Mouse (Mus musculus) Patski (cell line): ENCODE data around the gene Tnk2. TPM values are rescaled to one million over a fixed set of nuclear protein-coding genes. Genes with fewer than 3 reads are reported as not detected.
A peak's percentile ranks its signal among the peaks of the same experiment; 100 is the strongest.

ENCODE experiments used
- ATAC-seq: fragments of 100-300 bp; one replicate; pipeline ENCODE4 v1.8.0; 2021
- CTCF ChIA-PET: fragments of 350-600 bp; sonication (Branson Sonifier 250); formaldehyde crosslinking; loops from one replicate; lab custom pipeline; 2022; ENCODE audit warnings: inconsistent platforms; lab: Charles Lee
- POLR2A ChIA-PET: fragments of 350-600 bp; sonication (Branson Sonifier 250); formaldehyde crosslinking; loops from one replicate; lab custom pipeline; 2022; ENCODE audit warnings: antibody characterized with exemption, inconsistent platforms; lab: Charles Lee
- DNase-seq: peaks from one replicate; pipeline ENCODE4 v3.0.0-alpha.2; 2011; ENCODE audit warnings: low read depth, low spot score
- H3K27me3 ChIP-seq: fragments of 371-371 bp; one replicate; pipeline ENCODE4 v1.5.1; 2021
- CTCF ChIP-seq: fragments of 100-300 bp; IDR thresholded peaks from one replicate; pipeline ENCODE4 v1.5.1; 2021
- in situ Hi-C: fragments of 300-500 bp; cut with MboI; formaldehyde crosslinking; loops from 3 replicates; pipeline ENCODE4 v1.11.1; 2018; ENCODE audit warnings: low pct_unique_long_range_greater_than_20kb, mixed read lengths
- polyA plus RNA-seq: library from polyadenylated mRNA; unstranded; gene quantifications from one replicate; pipeline ENCODE4 v1.2.3, GENCODE M21; 2021

Tnk2 gene
- polyA plus RNA-seq, result 72.0 TPM

- ChIA-PET CTCF (interaction anchor here (1.0 kb wide), 1 partner anchor 14 kb away, joined by 3 read pairs; no protein-coding TSS in a partner anchor), POLR2A (interaction anchor here (0.7 to 2.7 kb wide), 4 partner anchors 12 to 1456 kb away, joined by 3 to 15 read pairs (median 7); no protein-coding TSS in a partner anchor)
- H3K27me3 ChIP-seq, result no peaks in the 10 kb centered on the region
- DNase-seq (no peak), ATAC-seq (peak; percentile 42)
- TF ChIP-seq CTCF, result no peak
- in situ Hi-C loops, result no loop called here
These were observed at the start of gene Tnk2 for GRCm38 (mm10) chr16:32643661-32644061. Tnk2 (plus strand) TSS chr16:32643874.

DNA sequence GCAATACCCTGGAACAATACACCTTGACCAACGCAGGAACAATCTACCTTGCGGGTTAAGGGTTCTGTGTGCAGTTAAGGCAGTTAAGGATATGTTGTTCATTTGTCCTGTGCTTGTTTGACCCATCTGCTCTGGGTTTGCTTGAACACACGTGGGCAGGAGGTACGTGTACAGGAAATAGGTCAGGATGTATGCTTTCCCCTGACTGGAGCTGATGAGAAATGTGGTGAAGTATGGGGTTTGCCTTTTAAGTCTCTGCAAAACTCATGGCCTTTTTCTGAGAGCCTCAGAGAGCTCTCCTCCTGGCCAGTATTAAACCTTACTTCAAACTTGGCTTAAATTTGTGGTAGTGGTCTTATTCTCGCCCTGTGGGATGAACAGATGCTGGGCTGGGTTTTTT is 49.8 kb upstream of the Tnk2 start:
- DNase-seq, result no peak
- TF ChIP-seq CTCF, result no peak
- CTCF ChIA-PET, result no interaction called here
- no peak for ATAC-seq
- H3K27me3 ChIP-seq, result peaks cover 9% of the 10 kb centered on the region
- in situ Hi-C loops, result no loop called here
- POLR2A ChIA-PET, result no interaction called here

- ChIA-PET POLR2A (no interaction called here), CTCF (no interaction called here)
- DNase-seq (no peak), ATAC-seq (no peak)
- no peak for TF ChIP-seq CTCF
- in situ Hi-C loops, result no loop called here
- peaks cover 9% of the 10 kb centered on the region for H3K27me3 ChIP-seq
These were observed 49.0 kb upstream of the Tnk2 start for GRCm38 (mm10) chr16:32594701-32595100.

DNA sequence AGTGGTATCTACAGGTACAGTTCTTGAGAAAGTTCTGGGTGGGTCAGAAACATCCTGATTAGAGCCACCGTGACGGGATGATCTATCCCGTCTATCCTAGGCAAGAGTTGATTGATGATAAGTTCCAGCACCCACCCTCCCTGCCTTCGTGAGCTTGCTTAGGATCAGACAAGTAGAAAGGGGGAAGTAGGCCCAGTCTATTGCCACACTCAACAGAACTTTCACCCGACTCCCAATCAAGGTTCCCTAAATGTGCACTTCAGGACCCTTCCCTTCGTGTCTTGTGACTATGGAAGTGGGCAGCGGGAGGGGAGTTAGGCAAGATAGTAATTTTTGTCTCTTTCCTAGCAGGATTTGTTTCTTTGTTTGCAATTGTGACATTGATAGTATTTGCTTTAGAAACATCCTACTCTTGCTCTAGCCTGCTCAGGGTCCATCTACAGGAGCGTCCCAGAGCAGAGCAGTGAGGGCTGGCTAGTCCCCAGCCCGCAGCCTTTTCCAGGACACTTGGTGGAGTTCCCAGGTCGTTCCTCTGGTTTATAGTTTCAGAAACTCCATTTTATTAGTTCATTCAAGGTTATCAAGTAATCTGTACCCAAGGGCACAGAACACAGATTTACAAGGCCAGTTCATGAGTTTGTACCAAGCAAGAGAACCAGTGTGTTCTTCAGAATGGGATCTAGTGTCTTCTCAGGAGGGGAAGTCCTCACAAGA is 48.4 kb upstream of the Tnk2 start:
- peaks cover 5% of the 10 kb centered on the region for H3K27me3 ChIP-seq
- ATAC-seq (no peak), DNase-seq (no peak)
- in situ Hi-C loops, result no loop called here
- ChIA-PET CTCF (no interaction called here), POLR2A (no interaction called here)
- TF ChIP-seq CTCF, result no peak

DNA sequence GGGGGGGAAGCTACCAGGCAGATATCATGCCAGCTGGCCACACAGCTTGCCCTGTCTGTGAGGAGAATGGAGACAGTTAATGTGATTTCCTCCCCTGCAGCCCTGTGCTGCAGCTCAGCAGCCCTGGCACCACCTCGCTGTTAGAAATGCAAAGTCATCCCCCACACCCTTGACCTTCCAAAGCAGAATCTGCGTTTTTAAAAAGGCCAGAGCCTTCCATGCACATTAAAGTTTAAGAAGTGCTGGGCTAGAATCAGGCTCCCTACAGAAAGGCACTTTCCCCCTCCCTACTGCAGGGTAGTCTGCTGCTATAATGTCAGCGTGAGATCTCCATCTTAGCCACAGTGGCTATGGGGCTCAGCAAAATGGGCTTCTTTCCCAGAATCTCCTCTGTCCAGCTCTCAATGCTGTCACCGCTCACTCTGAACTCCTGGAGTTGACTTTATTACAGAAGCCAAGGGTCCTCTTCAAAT is 45.7 kb upstream of the Tnk2 start:
- ATAC-seq (no peak), DNase-seq (no peak)
- no peak for TF ChIP-seq CTCF
- no peaks in the 10 kb centered on the region for H3K27me3 ChIP-seq
- ChIA-PET CTCF (no interaction called here), POLR2A (no interaction called here)
- in situ Hi-C loops, result no loop called here

GRCm38 (mm10) chr16:32599151-32599550 is 44.5 kb upstream of the Tnk2 start:
- no peak for ATAC-seq

GRCm38 (mm10) chr16:32602193-32602685 is 41.4 kb upstream of the Tnk2 start:
- ATAC-seq (no peak), DNase-seq (no peak)
- H3K27me3 ChIP-seq, result no peaks in the 10 kb centered on the region
- in situ Hi-C loops, result no loop called here
- POLR2A ChIA-PET, result interaction anchor here (0.7 kb wide), 1 partner anchor 35 kb away, joined by 3 read pairs; no protein-coding TSS in a partner anchor
- CTCF ChIA-PET, result no interaction called here
- TF ChIP-seq CTCF, result no peak

More at GRCm38 (mm10) chr16:32599151-32599550, 44.5 kb upstream of the Tnk2 start:
- DNase-seq, result no peak
- ChIA-PET CTCF (no interaction called here), POLR2A (no interaction called here)
- H3K27me3 ChIP-seq, result no peaks in the 10 kb centered on the region
- in situ Hi-C loops, result no loop called here
- no peak for TF ChIP-seq CTCF

GRCm38 (mm10) chr16:32607562-32608343 is 35.9 kb upstream of the Tnk2 start:
- no peak for ATAC-seq
- no peak for DNase-seq
- POLR2A ChIA-PET, result interaction anchor here (0.6 to 1.2 kb wide), 5 partner anchors 31 to 1222 kb away, joined by 3 to 6 read pairs (median 4); partner anchors contain the start of genes Cep19, Itgb5 and Pigx
- TF ChIP-seq CTCF, result no peak
- CTCF ChIA-PET, result interaction anchor here (1.4 kb wide), 1 partner anchor 13 kb away, joined by 3 read pairs; no protein-coding TSS in a partner anchor
- in situ Hi-C loops, result no loop called here
- no peaks in the 10 kb centered on the region for H3K27me3 ChIP-seq

DNA sequence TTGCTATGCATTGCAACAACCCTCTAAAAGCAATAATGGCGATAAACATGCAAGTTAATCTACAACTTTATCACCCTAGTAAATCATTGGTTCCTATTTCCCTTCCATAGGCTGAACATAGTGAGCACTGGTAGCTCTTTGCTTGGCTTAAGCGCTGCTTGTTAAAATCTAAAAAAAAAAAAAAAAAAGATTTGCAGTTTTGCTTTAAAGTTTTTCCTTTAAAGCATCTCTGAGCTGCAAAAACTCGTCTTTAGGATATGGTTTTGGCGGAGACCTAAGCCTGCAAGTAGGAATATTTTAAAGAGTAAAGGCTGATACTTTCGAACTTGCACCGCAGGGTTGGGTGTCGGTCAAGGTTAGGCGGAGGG is 35.3 kb upstream of the Tnk2 start:
- CTCF ChIA-PET, result interaction anchor here (0.6 to 1.7 kb wide), 2 partner anchors 14 to 109 kb away, joined by 3 to 4 read pairs; no protein-coding TSS in a partner anchor
- in situ Hi-C loops, result no loop called here
- H3K27me3 ChIP-seq, result no peaks in the 10 kb centered on the region
- ATAC-seq (no peak), DNase-seq (no peak)
- POLR2A ChIA-PET, result interaction anchor here (0.6 to 1.2 kb wide), 5 partner anchors 30 to 680 kb away, joined by 3 to 6 read pairs (median 4); partner anchors contain the start of genes Cep19 and Pigx
- no peak for TF ChIP-seq CTCF

DNA sequence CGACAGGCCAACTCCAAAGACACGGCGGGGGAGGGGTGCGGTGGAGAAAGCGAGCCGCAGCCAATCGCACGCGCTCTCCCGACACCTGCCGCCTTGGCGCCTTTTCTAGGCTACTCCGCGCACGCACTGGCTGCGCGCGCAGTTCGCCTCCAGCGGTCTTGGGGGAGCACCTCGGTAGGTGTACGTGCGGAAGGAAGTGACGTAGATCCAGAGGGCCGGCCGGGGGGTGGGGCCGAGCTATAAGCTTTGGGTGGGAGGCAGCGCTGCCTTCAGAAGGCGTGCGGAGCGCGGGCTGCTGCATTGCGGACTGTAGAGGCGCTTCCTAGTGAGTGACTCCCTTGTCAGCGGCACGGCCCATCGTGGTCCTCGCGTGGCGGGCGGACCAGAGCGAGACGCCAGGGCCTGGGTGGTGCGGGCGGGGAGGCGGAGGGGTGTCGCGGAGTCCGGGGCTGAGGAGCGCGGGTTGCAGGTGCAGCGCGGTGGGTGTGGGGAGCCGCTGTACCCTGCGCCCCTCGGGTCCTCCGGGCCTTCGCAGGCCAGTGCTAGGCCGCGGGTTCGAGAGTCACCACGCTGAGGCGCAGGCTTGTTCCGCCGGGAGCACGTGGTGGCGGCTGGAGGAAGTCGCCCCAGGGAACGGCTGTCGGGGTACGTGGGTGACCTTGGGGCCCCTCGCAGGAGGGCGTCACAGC is 34.8 kb upstream of the Tnk2 start, which contains the start of gene Tfrc:
Gene Tfrc, plus strand, starts transcription at position 209 of the 689 bp plus-strand sequence.
- no peaks in the 10 kb centered on the region for H3K27me3 ChIP-seq
- CTCF ChIA-PET, result interaction anchor here (0.6 to 1.7 kb wide), 3 partner anchors 14 to 109 kb away, joined by 3 to 6 read pairs (median 4); no protein-coding TSS in a partner anchor
- no peak for TF ChIP-seq CTCF
- POLR2A ChIA-PET, result interaction anchor here (0.7 to 1.2 kb wide), 3 partner anchors 23 to 681 kb away, joined by 3 to 5 read pairs (median 5); no protein-coding TSS in a partner anchor
- in situ Hi-C loops, result no loop called here
- peak; percentile 75 for DNase-seq
- ATAC-seq, result peak; percentile 96
